Mouse (Mus musculus) CH12F3 (cell line): Measurements from ENCODE around the gene Cela1.

Source experiments
- in situ Hi-C: fragments of 300-500 bp; cut with MboI; formaldehyde crosslinking; loops from 2 replicates; pipeline ENCODE4 v1.14.3; 2020; ENCODE audit warnings: low sequenced_read_pairs

Cela1 gene

DNA sequence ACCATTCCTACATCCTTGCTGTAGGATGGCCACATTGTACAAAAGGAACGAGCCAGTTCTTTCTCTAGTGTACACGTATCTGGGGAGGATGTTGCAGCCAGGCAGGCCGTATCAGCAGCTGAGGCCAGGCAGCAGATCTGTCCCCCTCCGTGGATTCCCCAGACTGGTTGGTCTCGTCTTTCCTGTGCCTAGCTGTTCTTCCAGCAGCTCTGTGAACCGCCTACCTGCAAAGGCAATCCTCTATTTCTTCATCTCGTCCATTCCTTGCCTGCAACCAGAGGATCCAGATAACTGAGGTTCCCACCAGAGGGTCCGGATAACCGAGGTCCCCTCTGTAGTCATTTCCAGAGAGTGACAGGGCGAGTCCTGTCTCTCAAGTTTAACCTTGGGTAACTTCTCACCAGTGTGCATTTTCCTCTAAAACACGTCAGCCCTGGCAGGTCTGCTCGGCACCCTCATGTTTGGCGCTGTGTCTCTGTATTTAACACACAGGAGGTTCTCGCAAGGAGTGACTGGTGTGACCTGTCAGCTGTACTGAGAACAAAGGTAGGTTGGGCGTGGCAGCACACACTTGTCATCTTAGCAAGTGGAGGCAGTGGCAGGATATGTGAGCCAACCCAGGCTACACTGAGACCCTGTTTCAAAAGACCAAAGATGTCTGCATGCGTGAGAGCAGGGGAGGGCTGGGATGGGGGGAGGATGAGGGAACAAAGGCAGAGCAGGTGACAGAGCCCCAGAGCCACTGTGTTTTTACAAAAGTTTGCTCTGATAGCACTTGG lies 47.6 kb downstream of the Cela1 start:
- in situ Hi-C loops, result no loop called here

DNA sequence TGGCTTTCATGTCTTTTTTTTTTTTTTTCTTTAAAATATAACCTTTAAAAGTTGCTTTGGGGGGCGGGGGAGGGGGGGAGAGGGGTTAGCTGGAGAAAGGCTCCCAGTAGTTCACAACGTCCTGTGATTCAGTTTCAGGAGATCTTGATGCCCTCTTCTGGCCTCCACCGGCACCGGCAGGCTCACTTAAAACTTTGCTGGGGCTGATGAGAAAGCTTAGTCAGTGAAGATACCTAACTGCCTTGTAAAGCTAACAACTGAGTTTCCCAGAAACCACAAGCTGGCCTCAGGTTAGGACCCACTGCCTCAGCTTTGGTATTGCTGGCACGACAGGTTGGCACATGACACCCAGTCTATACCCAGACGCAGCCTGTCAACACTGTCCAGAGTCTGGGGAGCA lies 50.1 kb downstream of the Cela1 start:
- in situ Hi-C loops, result no loop called here

DNA sequence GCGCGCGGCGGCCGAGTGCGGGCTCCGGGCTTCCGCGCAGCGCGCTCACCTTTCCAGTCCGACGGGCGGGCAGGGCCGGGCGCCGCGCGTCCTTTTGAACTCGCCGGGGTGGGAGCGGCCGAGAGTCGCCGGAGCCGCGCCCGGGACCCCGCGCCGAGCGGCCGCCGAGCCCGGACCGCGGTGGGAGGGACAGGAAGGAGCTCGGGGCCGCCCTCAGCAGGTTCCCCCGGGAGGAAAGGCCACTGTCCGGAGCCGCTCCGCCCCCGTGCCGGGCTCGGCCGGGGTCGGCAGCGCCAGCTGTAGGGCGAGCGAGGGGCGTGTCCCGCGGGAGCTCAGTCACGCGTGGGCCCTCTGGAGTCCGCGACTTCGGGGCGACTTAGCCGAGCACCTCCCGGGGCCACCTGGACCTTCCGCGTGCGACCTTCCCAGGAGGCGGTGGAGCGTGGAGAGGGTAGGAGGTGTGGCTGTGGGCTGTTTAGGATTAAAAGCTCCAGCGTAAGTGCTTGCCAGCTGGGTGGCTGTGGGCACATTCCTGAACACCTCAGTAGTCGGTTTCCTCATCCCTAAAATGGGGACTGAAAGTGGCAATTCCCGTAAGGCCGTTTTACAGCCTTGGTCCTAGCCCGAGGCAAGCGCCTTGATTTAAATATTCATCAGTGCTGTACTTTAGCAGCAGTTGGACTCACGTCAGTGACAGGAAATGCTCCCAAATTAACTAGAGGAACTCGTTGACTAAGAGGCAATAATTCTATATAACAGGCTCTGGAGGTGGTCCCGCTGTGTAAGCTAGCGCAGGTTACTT lies 50.8 kb downstream of the Cela1 start, which contains the start of gene Smagp:
Smagp (minus strand) TSS at position 241 of the 802 bp plus-strand sequence.
- in situ Hi-C loops, result no loop called here

DNA sequence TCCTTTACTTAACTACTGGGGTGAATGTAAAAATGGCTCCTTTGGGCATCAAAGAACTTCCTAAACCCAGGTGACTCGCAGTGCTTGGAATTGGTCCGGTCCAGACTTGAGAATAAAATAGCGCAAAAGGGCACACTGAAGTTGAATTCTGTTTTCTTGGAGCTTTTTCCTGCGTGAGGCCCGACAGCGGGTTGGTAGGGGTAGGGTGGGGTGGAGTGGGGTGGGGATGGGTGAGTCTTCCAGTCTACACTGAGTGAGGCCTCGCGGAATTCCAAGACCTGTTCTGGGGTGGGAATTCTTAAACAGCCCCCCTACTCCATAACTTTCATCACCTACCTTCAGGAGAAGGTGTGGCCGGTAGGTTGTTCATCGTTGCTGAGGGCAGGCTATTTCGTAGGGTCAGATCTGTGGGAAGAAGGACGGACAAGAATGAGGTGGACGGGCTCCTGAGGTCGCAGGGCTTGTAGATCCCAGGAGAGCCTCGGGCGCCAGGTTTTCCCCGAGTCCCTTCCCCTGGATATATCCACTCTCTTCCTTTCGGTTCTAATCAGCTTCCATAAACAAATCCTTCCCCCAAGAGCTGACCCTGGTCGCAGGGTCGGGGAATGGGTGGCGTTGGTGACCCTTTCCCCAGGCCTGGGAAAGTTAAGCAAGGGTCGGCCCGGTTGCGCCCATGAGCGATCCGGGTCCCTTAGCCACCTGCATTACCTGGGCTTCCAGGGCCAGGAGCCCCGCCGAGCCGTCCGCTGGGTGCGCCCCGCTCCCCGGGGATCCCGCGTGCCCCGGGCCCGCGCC lies 51.7 kb downstream of the Cela1 start:
- in situ Hi-C loops, result no loop called here

DNA sequence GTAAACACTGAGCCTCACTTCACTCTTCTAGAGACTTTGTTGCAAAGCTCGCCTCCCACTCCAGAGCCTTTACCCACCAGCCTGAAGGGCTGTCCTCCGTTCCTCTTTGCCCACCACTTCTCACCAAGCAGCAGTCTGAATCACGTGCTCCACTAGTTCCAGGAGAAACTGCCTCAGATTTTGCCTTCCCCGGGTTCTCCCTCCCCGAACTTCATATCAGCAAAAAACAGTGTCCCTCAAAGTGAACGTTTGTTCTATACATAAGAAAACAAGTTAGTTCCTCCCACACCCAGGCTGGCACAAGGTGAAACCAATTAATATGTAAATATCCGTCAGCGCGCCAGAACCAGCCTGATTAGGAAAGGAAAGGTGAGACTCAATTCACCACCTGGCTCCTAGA lies 52.5 kb downstream of the Cela1 start:
- in situ Hi-C loops, result no loop called here

DNA sequence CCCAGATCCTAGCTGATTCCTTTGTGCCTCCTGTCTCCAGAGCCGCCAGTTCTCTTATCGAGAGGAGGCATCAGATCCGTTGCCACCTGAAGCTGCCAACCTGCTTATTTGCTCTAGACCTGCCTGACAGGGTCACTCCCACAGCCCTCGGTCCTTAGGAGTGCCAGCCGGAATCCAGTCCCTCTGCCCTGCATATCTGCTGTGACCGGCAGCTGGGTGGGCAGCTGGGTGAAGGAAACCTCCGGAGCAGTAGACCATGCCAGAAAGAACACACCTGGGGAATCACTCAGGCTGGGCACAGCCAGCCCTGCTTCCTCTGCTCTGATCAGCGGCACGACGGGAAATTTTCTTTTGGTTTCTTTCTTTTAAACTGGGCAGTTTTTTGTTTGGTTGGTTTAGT lies 54.4 kb downstream of the Cela1 start:
- in situ Hi-C loops, result no loop called here

DNA sequence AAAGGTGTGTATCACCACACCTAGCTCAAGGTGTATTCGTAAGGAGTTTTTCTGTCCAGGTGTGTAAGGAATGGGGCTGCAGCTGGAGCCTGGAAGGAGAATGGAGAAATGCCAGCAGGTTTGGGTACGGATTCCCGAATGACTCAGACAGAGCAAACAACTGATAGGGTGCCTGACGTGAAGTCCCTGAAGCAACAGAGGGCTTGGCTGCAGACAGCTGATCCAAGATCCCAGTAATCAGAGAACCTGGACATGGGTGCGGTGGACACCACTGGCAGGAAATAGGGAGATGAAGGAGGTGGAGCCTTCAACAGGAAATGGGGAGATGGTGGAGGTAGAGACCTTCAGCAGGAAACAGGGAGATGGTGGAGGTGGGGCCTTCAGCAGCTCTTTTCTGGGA lies 55.4 kb downstream of the Cela1 start:
- in situ Hi-C loops, result no loop called here

DNA sequence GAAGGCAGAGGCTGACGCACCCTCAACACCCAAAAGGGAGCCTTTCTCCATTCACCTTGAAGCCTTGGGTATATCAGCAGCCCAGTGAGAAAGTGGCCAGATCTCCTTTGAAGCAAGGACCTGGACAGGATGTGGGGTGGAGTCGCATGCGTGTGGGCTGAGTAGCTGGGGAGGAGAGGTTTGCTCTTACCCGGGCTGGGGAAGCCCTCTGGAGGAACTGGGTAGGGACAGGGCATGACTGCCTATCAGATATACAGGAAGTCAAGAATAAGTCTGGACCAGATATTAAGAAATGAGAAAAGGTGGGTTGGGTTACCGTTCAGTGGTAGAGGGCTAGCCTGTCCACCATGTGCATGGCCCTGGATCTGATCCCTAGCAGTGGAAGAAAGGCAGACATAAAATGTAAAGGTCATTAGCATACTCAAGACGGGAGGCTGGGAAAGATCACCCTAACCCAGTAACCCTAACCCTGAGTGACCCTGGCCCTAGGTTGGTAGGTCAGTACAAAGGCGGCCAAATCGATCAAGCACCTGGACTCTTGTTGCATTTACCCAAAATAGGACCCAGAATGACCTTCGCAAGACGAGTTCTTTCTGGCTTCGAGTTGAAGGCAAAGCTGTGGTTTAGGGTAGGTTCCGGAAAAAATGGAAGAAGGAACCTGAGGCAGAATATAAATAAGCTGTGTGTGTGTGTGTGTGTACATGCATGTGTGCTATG lies 56.1 kb downstream of the Cela1 start:
- in situ Hi-C loops, result no loop called here

DNA sequence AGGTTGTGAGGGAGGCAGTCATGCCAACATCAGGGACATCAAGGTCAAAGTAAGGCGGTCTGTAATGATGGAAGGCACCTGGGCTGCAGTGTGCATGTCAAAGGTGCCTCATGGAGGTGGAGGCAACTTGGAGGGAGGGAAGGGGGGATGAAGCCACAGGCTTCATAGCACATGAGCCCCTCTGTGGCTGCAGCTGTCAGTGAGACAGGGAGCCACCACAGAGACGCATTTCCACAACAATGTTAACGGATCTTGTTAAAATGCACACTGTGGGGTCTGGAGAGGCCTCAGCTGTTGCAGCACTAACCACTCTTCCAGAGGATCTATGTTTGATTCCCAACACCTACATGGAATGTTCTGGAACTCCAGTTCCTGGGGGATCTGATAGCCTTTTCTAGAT lies 57.6 kb downstream of the Cela1 start:
- in situ Hi-C loops, result no loop called here

DNA sequence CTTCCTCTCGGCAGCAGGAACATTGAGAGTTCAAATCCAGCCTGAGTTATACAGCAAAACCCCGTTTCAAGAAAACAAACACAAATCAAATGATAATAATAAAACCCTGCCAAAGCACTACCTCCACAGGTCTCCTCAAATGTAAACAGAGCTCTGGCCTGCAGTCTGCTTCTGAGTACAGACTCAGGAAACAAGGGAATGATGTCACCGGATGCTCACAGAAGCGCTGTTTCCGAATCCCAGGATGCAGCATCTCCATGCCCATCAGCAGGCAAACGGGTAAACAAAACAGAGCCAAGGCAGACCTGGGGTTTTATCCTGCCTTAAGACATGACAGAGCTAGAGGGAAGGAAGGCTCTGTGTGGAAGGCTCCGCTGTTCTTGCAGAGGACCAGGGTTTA lies 58.9 kb downstream of the Cela1 start:
- in situ Hi-C loops, result no loop called here

DNA sequence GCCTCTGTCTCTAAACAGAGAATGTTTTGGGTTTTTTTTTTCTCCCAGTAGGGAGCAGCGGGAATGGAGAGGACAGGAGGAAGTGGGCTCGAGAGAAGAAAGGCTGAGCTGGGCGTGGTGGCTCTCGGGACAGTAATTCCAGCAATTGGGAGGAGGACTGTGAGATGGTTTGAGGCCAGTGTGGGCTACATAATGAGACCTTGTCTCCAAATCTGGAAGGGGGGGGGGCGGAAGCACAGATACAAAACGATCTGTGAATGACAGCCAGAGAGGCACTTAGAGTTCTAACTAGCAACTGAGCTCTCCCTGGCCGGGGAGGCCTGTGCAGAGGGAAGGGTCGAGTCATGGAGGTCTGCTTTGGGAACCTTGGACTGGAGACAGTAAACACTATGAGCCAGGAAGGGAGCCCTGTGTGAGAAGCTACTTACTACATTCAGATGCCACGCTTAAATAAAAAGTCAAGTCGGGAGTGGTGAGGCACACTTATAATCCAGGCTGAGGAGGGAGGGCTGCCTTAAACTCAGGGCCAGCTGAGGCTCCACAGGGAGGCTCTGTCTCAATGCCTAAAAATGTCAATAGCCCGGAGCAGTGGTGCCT lies 59.8 kb downstream of the Cela1 start:
- in situ Hi-C loops, result no loop called here

DNA sequence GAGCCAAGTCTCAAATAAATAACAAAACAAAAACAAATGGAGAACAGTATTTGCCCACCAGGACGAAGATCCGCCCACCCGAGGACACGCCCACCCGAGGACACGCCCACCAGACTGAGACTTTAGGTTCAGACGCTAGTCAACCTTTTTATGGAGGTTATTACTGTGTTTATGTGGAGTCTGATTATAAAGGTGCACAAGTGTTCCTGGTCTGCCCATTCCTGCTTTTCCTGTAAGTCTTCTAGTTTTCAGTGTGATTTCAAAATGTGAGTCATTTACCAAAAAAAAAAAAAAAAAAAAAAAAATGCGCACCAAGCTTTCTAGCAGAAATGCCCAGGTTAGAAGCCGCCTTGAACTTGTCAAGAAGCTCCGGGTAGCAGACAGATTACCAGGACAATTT lies 60.4 kb downstream of the Cela1 start:
- in situ Hi-C loops, result no loop called here

DNA sequence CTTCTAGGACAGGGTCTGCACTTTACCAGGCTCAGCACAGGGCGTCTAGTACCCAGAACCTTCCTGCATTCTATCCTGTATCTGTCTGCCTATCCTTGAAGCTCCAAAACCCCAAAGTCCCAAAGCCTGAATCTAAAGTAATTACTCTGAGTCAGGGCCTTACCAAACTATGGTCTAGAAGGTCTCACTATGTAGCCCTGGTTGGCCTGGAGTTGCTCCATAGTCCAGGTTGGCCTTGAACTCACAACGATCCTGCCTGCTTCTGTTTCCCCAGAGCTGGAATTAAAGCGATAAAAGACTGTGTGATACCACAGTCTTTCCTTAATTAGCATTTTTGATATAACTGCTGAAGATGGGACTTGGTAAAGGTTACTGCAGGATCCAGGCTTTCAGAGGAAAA lies 63.3 kb downstream of the Cela1 start:
- in situ Hi-C loops, result no loop called here
